Mouse (Mus musculus) monocyte, adult 59 days (primary cell): ENCODE measurements around the gene Tbc1d20. TPM values are rescaled to one million over a fixed set of nuclear protein-coding genes. Genes with fewer than 3 reads are reported as not detected.

ENCODE experiments used
- total RNA-seq, 2 experiments: library from RNA; stranded (reverse); gene quantifications; one replicate each; pipeline ENCODE4 v1.2.4; 2023

Tbc1d20 gene
- 10 to 100 TPM; 68.5 to 81.4 TPM for total RNA-seq

DNA sequence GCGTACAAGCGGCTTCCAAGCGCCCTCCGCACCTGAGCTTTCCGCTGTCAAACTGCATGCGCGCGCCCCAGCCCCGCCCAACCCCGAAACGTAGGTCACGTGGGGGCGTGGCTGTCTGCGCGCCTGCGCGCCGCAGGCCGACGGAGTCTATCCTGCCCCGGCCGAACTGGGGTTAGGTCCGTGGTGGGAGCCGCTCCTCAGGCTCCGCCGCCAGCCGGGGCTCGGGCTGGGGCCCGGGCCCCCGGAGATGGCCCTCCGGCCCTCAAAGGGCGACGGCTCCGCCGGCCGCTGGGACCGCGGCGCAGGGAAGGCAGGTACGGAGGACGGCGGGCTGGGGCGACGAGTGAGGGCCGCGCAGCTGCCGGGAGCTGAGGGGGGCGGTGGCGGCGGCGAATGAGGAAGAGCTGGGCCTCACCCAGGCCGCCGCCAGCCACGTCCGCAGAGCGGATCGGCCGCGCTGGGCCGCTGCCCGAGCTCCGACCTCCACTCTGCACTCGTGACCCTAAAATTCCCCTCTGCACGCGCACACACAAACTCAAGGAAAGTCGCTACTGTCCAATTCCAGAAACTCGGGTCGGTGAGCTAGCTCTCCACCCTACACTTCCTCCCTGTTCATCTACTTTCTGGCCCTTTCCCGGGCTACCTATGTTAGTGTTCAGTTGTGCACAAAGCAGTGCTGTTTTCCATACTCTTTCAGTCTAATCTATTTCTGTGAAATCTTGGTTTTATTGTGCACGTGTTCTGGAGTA, at the start of gene Tbc1d20:
TSS of gene Tbc1d20 (plus strand) at position 102 of the 749 bp plus-strand sequence.

GRCm38 (mm10) chr2:152332101-152332825, 38.6 kb downstream of the Tbc1d20 start, which contains the start of gene Rbck1:
Gene Rbck1 (minus strand): TSS chr2:152332653.

DNA sequence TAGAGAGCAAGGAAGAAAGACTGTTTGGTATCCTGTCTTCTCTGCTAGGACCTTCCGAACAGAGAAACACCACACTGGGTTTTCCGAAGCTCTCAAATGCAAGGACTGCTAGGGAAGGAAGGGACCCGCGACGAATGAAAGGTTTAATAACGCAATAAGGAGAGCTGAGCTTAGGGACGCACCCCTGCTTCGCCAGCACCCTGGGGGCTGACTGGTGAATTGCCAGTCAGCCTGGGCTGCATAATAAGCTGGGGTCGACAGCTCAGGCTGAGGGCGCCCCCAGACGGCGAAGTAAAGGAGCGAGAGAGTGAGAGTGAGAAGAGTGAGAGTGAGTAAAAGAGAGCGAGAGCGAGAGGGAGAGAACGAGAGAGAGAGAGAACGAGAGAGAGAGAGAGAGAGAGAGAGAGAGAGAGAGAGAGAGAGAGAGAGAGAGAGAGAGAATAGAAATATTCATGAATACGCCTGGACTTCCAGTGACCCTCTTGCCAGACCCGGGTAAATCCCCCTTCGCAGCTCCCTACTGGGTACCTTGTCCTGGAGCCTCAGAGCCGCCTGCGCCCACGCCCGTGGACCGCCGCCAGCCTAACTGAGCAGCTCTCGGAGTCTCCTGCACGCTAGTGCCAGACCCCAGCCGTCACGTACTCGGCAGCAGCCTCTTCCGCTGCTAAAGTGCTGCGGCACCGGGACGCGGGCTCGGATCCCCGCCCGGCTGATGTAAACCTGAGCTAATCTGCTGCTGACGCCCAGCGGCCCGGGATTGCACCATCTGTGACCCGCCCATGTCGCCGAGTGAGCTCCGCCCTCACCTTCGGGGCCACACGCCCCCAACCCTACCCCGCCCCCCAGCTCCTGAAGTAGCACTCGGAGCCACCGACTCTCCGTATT, 49.9 kb downstream of the Tbc1d20 start, which contains the start of gene Trib3:
TSS of gene Trib3 (minus strand) at position 704 of the 885 bp plus-strand sequence.

Other genes with a start within 250 kb of the Tbc1d20 start
- gene Scrt2, start 212.3 kb upstream of the Tbc1d20 start, total RNA-seq: not detected
- 1 to 10 TPM; 4.2 to 6.6 TPM for gene Srxn1, start 188.3 kb upstream of the Tbc1d20 start, total RNA-seq
- not detected for gene Tcf15, start 150.3 kb upstream of the Tbc1d20 start, total RNA-seq
- gene Csnk2a1, start 67.0 kb upstream of the Tbc1d20 start, total RNA-seq: 10 to 100 TPM; 66.3 to 70.0 TPM
- 100 to 1,000 TPM; 122 to 141 TPM for gene Rbck1, start 38.8 kb downstream of the Tbc1d20 start, total RNA-seq
- gene Trib3, start 50.2 kb downstream of the Tbc1d20 start, total RNA-seq: 1 to 10 TPM; 1.7 to 2.0 TPM
- not detected for gene Nrsn2, start 82.8 kb downstream of the Tbc1d20 start, total RNA-seq
- gene Sox12, start 104.2 kb downstream of the Tbc1d20 start, total RNA-seq: under 1 TPM; 0.37 to 0.52 TPM
- gene Zcchc3, start 121.2 kb downstream of the Tbc1d20 start, total RNA-seq: 1 to 10 TPM; 1.0 to 1.7 TPM
- not detected for gene 6820408C15Rik, start 121.8 kb downstream of the Tbc1d20 start, total RNA-seq
- not detected for gene Defb23, start 170.8 kb downstream of the Tbc1d20 start, total RNA-seq
- not detected for gene Defb20, start 183.2 kb downstream of the Tbc1d20 start, total RNA-seq
- gene Defb22, start 196.3 kb downstream of the Tbc1d20 start, total RNA-seq: not detected
- gene Defb26, start 217.9 kb downstream of the Tbc1d20 start, total RNA-seq: not detected
- not detected for gene Defb28, start 224.4 kb downstream of the Tbc1d20 start, total RNA-seq
- not detected for gene Defb29, start 246.3 kb downstream of the Tbc1d20 start, total RNA-seq